ENCODE assay signal across 9 mouse cellular contexts in the genomic region with DNA sequence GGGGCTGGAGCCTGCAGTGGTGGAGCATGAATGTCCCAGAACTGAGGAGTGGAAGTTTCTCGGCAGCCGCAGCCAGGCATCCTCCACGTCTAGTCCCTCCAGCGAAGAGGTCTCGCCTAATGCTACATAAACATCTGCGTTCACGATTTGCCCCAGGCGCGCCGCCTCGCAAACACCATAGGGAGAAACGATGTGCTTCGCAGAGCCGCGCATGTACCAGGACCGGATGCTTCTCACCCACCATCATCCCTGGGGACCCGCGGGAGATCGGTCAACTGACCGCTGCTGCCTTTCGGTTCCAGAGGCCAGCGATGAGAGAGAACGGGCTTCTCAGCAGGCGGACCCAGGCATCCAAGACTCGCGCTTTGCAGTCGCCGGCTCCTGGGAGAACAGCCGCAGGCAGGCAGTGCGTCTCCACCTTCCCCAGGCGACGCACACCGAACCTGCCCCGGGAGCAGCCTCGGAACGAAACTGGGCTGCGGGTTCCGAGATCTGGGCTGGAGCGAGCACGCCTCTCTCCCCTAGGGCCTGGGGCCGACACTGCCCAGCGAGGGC. TPM values are rescaled to one million over a fixed set of nuclear protein-coding genes. Genes with fewer than 3 reads are reported as not detected.
DNase-seq lines count a peak whose midpoint lies in the region; ATAC-seq and TF ChIP-seq lines count a peak whose summit lies in the region.
"Had no signal": no experiment of that assay in that cellular context is flagged by ENCODE, and none has a peak within 500 bp of the region (broad histone marks: within the 10 kb centered on the region; RNA-seq: fewer than 3 reads in every experiment).

No protein-coding gene starts in this region.

- no peak for TF ChIP-seq CTCF in layer of hippocampus, adult 2 months (conservative IDR thresholded peaks at IDR 0.05)

- peaks cover 6% of the 10 kb centered on the region for H3K4me1 ChIP-seq in forebrain, embryonic 14.5 days (ENCODE audit: control insufficient read depth, insufficient read depth, low read length)
- no peaks in the 10 kb centered on the region; the same call in 1 of the 2 replicates for H3K4me1 ChIP-seq in liver, embryonic 11.5 days (replicated peaks; ENCODE audit: control insufficient read depth, insufficient read depth, low read length)

- 0 out of 2 replicates have a peak, but pooled peaks cover 4% of the 10 kb centered on the region for H3K36me3 ChIP-seq in forebrain, embryonic 14.5 days (ENCODE audit: control insufficient read depth, insufficient read depth, low read length)
- H3K36me3 ChIP-seq in liver, embryonic 11.5 days (ENCODE audit: control insufficient read depth, insufficient read depth, low read length), result no peaks in the 10 kb centered on the region

- no peak for ATAC-seq in forebrain, embryonic 14.5 days
- ATAC-seq in liver, embryonic 11.5 days (replicated peaks; ENCODE audit: low FRiP score), result no peak
- ATAC-seq in megakaryocyte-erythroid progenitor cell, adult 5-6 weeks (replicated peaks; ENCODE audit: low FRiP score, low TSS enrichment, poor library complexity, severe bottlenecking), result no peak

- no peaks in the 10 kb centered on the region for H3K9me3 ChIP-seq in forebrain, embryonic 14.5 days (replicated peaks; ENCODE audit: control insufficient read depth, low read length)
- H3K9me3 ChIP-seq in liver, embryonic 11.5 days (ENCODE audit: control insufficient read depth, low read length), result no peaks in the 10 kb centered on the region

- under 1% methylated on average over 42 of the region's 42 CpGs for WGBS in forebrain, embryonic 14.5 days
- 1% methylated on average over 42 of the region's 42 CpGs for WGBS in liver, embryonic 11.5 days

- H3K27me3 ChIP-seq in forebrain, embryonic 14.5 days (replicated peaks; ENCODE audit: control insufficient read depth, insufficient read depth, low read length), result 0 out of 2 replicates have a peak, but pooled peaks cover 3% of the 10 kb centered on the region
- peaks cover 59% of the 10 kb centered on the region for H3K27me3 ChIP-seq in liver, embryonic 11.5 days (replicated peaks; ENCODE audit: control insufficient read depth, insufficient read depth, low read length)

- peak overlapping the region; percentile 98 for H3K27ac ChIP-seq in layer of hippocampus, adult 2 months
- peak overlapping the region; percentile 90 for H3K27ac ChIP-seq in forebrain, embryonic 14.5 days (ENCODE audit: low read depth, low read length)
- H3K27ac ChIP-seq in liver, embryonic 11.5 days (ENCODE audit: low read depth, low read length), result no peak overlapping the region

- peak overlapping the region; percentile 67 for H3K4me3 ChIP-seq in layer of hippocampus, adult 2 months
- peak overlapping the region; percentile 92 for H3K4me3 ChIP-seq in forebrain, embryonic 14.5 days (ENCODE audit: low read depth, low read length)
- peak overlapping the region; percentile 55 for H3K4me3 ChIP-seq in liver, embryonic 11.5 days (ENCODE audit: low read depth, low read length)

- H3K4me2 ChIP-seq in forebrain, embryonic 14.5 days (ENCODE audit: low read length), result peak overlapping the region; percentile 83
- peak overlapping the region; percentile 84 for H3K4me2 ChIP-seq in liver, embryonic 11.5 days

- peak overlapping the region; percentile 93 for H3K9ac ChIP-seq in forebrain, embryonic 14.5 days (ENCODE audit: low read length)
- 0 out of 2 replicates have a peak overlapping the region, but pooled peaks have one; percentile 14 for H3K9ac ChIP-seq in liver, embryonic 11.5 days (ENCODE audit: low read depth, low read length)

- DNase-seq in layer of hippocampus, adult 2 months (ENCODE audit: low spot score in 2 of 2), result peak in 1 of 2 experiments; percentile 46
- DNase-seq in layer of hippocampus, adult 9-10 months (ENCODE audit: low spot score), result no peak
- DNase-seq in adrenal gland, postnatal 25 days, result peak; percentile 43
- DNase-seq in forebrain, embryonic 14.5 days (ENCODE audit: low spot score), result peak; percentile 64
- DNase-seq in heart, postnatal 4 days, result peak; percentile 28
- peak; percentile 54 for DNase-seq in liver, embryonic 11.5 days (ENCODE audit: low spot score)
- DNase-seq in ovary, postnatal 14 days (ENCODE audit: low spot score), result peak; percentile 11

RNA-seq across cellular contexts. Expression of a gene that starts 1.8 kb away (rescaled TPM):
- 10 to 100 TPM; 38.9 to 40.9 TPM for total RNA-seq in layer of hippocampus, adult 2 months (2021)
- 15.2 and 18.2 TPM in 2 replicates for total RNA-seq in adrenal gland, postnatal 25 days (2021)
- 8.5 and 11.0 TPM in 2 replicates for polyA plus RNA-seq in forebrain, embryonic 14.5 days (2014; fragmentation: Nextera tagmentation; extraction: Ambion mirVana)
- under 1 TPM; 0.69 to 0.90 TPM for total RNA-seq in heart, postnatal 4 days (2021)
- 0.66 and 0.87 TPM in 2 replicates for polyA plus RNA-seq in liver, embryonic 11.5 days (2014; fragmentation: Nextera tagmentation; extraction: Ambion mirVana)
- not detected in 2 replicates for total RNA-seq in megakaryocyte-erythroid progenitor cell, adult 5-6 weeks (2014; fragmentation: Nextera tagmentation)
- total RNA-seq in megakaryocyte-erythroid progenitor cell, adult 5-6 weeks (2017), result not detected in 2 replicates
- total RNA-seq: MEL had no signal
